Mouse (Mus musculus) activated CD4-positive, CD25-positive, alpha-beta regulatory T cell, adult 4 months (primary cell): ENCODE results near the gene Pou2f3. TPM values are rescaled to one million over a fixed set of nuclear protein-coding genes. Genes with fewer than 3 reads are reported as not detected.

ENCODE experiments used
- polyA plus RNA-seq, 2 experiments: library from polyadenylated mRNA; unstranded; fragments of 100-300 nt; shearing (Covaris generic); gene quantifications; one replicate each; pipeline ENCODE4 v1.2.1; 2017

Pou2f3 gene
- polyA plus RNA-seq, 2 experiments from 2014 or later, result not detected

Other genes with a start within 250 kb of the Pou2f3 start
- gene Arhgef12, start 103.1 kb downstream of the Pou2f3 start, polyA plus RNA-seq, result 10 to 100 TPM; 11.3 to 11.4 TPM
- gene Tmem136, start 93.8 kb downstream of the Pou2f3 start, polyA plus RNA-seq, result 1 to 10 TPM; 3.0 to 3.1 TPM
- gene Oaf, start 29.5 kb upstream of the Pou2f3 start, polyA plus RNA-seq, result under 1 TPM; 0.69 to 0.98 TPM
- gene Trim29, start 100.5 kb upstream of the Pou2f3 start, polyA plus RNA-seq, result not detected